Mouse (Mus musculus) forebrain, embryonic 10.5 days (tissue): ENCODE data around the gene Epo. TPM values are rescaled to one million over a fixed set of nuclear protein-coding genes. Genes with fewer than 3 reads are reported as not detected.

Source experiments
- DNase-seq: peaks from one replicate; pipeline ENCODE4 v3.0.0-alpha.2; 2017; ENCODE audit warnings: low spot score; ENCODE audit errors: extremely low spot score
- H3K27ac ChIP-seq: fragments of 300-500 bp; sonication (generic); 2 replicates; pipeline ENCODE4 v1.5.1; 2016; ENCODE audit warnings: mild to moderate bottlenecking
- H3K27me3 ChIP-seq: fragments of 300-500 bp; sonication (generic); 2 replicates; pipeline ENCODE4 v1.6.1; 2016; ENCODE audit warnings: mild to moderate bottlenecking; ENCODE audit not compliant: poor library complexity, severe bottlenecking
- H3K36me3 ChIP-seq: fragments of 300-500 bp; sonication (generic); replicated peaks from 2 replicates; pipeline ENCODE4 v1.6.1; 2016; ENCODE audit warnings: mild to moderate bottlenecking, moderate library complexity
- H3K4me1 ChIP-seq: fragments of 300-500 bp; sonication (generic); 2 replicates; pipeline ENCODE4 v1.6.1; 2016
- H3K4me3 ChIP-seq: fragments of 300-500 bp; sonication (generic); 2 replicates; pipeline ENCODE4 v1.5.1; 2016; ENCODE audit warnings: mild to moderate bottlenecking, moderate library complexity
- H3K9me3 ChIP-seq: fragments of 300-500 bp; sonication (generic); 2 replicates; pipeline ENCODE4 v1.6.1; 2016; ENCODE audit warnings: mild to moderate bottlenecking, moderate library complexity
- WGBS: fragments of 180-500 bp; shearing (Covaris S2); methylation state at CpG from one replicate; pipeline ENCODE4 v1.1.7; 2016; 5-methylcytosine and 5-hydroxymethylcytosine counted together
- polyA plus RNA-seq: library from polyadenylated mRNA; unstranded; fragments of >200 nt; fragmentation: Nextera tagmentation; extraction: Ambion mirVana; gene quantifications from 2 replicates; pipeline ENCODE4 v1.2.1, GENCODE M21; 2016

The Epo gene
- polyA plus RNA-seq, 1 experiment from 2014 or later: 2.9 TPM

DNA sequence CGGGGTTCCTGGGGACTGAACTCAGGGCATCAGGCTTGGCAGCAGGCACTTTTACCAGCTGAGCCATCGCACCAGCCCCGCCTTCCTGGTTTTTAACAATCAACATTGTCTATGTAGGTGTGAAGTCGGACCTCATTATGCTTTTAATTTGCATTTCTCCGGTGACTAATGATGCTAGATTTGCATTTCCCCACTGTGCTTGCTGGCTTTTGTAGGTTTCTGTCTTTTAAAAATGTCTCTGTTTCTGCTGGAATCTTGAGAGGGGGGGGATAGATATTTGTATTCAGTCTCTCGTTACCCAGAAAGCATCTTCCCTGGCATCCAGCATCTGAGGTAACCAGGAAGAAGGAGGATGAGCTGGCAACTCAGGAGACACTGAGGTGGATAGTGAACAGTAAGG lies 28.5 kb upstream of the Epo start:
- H3K27me3 ChIP-seq: no peaks in the 10 kb centered on the region
- H3K36me3 ChIP-seq: no peaks in the 10 kb centered on the region
- 73% methylated on average over 6 of the region's 6 CpGs for WGBS
- no peak for DNase-seq
- H3K4me3 ChIP-seq: no peak overlapping the region
- no peaks in the 10 kb centered on the region for H3K9me3 ChIP-seq
- no peaks in the 10 kb centered on the region for H3K4me1 ChIP-seq
- no peak overlapping the region for H3K27ac ChIP-seq

DNA sequence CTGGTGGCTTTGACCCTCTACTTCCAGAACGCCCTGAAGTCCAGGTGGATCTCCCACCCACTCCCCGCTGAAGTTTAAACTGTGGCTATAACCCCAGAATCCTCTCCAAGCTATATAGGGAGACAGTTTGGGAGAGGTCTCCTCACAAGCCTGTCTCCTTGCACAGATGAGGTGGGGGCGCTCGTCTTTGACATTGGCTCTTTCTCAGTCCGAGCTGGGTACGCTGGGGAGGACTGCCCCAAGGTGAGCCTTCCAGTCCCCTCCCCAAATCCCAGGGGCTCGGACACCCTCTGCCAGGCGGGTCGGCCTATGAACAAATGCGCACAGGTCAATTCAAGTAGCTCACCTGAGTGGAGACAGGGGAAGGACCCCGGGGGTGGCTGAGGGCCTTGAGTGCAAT lies 20.9 kb upstream of the Epo start:
- Histone ChIP-seq H3K36me3 (no peaks in the 10 kb centered on the region), H3K9me3 (no peaks in the 10 kb centered on the region), H3K4me1 (peaks cover 11% of the 10 kb centered on the region), H3K27me3 (peaks cover 20% of the 10 kb centered on the region), H3K27ac (no peak overlapping the region), H3K4me3 (peak overlapping the region; percentile 45)
- DNase-seq: no peak
- 44% methylated on average over 11 of the region's 11 CpGs for WGBS

DNA sequence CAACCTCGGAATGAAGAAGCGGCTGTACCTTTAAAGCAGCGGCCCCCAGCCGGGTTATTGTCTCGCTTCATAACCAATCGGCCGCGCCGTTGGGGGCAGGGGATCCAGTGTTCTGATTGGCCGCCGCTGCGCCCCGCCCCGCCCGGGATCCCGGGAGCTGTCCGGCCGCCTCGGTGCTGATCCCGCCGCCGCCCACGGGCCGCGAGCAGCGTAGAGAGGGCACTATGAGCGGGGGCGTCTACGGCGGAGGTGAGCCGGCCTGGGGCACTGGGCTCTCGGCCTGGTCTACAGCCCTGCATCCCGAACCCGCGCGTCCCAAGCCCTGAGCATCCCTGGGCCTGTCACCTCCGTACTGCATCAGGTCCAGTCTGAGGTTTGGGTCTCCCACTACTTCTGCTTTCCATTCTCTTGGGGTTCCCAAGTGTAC lies 20.4 kb upstream of the Epo start, which contains the start of gene Actl6b:
TSS of gene Actl6b (plus strand) at position 107 of the 427 bp plus-strand sequence.
- peak; percentile 79 for DNase-seq
- no peaks in the 10 kb centered on the region for H3K36me3 ChIP-seq
- no peaks in the 10 kb centered on the region for H3K9me3 ChIP-seq
- H3K27ac ChIP-seq: no peak within 1 kb of the TSS
- H3K27me3 ChIP-seq: peaks cover 20% of the 10 kb centered on the region
- peak within 1 kb of the TSS; percentile 45 for H3K4me3 ChIP-seq
- 1% methylated on average over 37 of the region's 37 CpGs for WGBS
- peaks cover 11% of the 10 kb centered on the region for H3K4me1 ChIP-seq

DNA sequence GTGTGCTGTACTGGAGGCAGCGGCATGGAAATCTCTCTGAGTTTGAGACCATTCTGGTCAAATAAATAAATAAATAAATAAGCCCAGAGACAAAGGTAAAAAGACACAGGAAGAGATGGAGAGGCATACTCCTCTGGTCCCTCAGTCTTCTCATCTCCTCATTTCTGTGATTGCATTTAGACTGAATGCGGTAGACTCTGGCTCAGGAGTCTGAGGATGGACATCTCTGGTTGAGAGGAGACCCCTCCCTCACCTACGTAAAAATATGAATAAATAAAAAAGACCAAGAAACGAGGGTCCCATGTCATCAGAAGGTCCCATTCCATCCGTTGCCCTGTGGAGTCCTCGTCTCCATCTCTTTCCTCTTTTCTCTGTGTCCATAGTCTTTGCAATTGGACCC lies 20.0 kb upstream of the Epo start:
- H3K4me3 ChIP-seq: peak overlapping the region; percentile 45
- no peak for DNase-seq
- H3K4me1 ChIP-seq: peaks cover 11% of the 10 kb centered on the region
- H3K36me3 ChIP-seq: no peaks in the 10 kb centered on the region
- H3K27ac ChIP-seq: no peak overlapping the region
- H3K27me3 ChIP-seq: peaks cover 20% of the 10 kb centered on the region
- 26% methylated on average over 6 of the region's 6 CpGs for WGBS
- no peaks in the 10 kb centered on the region for H3K9me3 ChIP-seq

DNA sequence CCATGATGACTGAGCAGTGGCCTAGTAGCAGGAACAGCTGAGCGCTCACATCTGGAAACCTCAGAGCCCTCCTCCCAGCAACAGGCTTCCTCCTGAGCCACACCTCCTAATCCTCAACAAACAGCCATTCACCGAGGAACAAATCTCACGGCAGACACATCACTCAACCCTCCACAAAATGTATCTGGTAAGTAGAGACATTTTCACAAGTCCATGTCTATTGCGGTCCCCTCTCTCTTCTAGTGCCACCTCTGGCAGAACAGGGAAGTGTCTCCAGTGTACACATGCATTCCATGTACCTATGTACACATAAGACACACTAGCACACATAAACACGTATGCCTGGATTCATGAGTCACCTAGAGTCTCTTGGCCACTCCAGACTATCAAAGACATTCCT lies 18.1 kb upstream of the Epo start:
- H3K27ac ChIP-seq: no peak overlapping the region
- 77% methylated on average over 5 of the region's 5 CpGs for WGBS
- no peak overlapping the region for H3K4me3 ChIP-seq
- H3K9me3 ChIP-seq: no peaks in the 10 kb centered on the region
- no peaks in the 10 kb centered on the region for H3K36me3 ChIP-seq
- peaks cover 11% of the 10 kb centered on the region for H3K4me1 ChIP-seq
- H3K27me3 ChIP-seq: peaks cover 20% of the 10 kb centered on the region
- DNase-seq: no peak

DNA sequence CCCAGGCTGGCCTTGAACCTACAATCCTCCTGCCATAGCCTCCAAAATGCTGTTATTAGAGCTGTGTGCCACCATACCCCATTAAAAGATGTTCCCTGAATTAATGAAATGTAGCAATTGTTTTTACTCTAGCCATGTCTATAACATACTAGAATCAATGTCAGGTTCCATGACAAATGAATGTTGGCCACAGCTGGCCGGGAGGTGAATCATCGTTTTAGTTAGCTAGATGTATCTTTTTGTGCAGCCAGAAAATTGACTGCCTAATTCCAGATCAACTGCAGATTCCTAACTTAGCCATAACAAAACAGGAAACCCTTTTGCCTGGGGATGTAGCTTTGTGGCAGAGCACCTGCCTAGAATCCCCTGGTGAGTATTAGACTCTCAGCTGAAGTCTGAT lies 16.8 kb upstream of the Epo start:
- Histone ChIP-seq H3K36me3 (no peaks in the 10 kb centered on the region), H3K4me1 (peaks cover 11% of the 10 kb centered on the region), H3K27ac (no peak overlapping the region), H3K4me3 (no peak overlapping the region), H3K27me3 (peaks cover 16% of the 10 kb centered on the region), H3K9me3 (no peaks in the 10 kb centered on the region)
- WGBS: 90% methylated on average over 2 of the region's 2 CpGs
- DNase-seq: no peak

DNA sequence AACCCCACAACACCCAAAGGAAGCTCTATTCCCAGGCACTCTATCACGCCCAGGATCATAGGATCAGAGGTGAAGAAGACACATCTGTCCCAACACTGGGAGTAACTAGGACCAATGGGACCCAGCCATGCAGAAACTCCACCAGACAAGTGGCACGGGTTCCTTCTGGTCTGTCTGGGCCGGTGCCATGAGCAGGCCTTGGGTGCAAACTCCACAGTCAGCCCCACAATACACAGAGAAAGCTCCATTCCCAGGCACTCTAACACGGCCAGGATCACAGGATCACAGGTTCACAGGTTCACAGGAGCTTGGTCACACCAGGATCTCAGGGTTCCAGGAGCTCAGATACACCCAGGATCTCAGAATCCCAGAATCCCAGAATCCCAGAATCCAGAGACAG lies 12.6 kb upstream of the Epo start:
- Histone ChIP-seq H3K36me3 (no peaks in the 10 kb centered on the region), H3K27me3 (no peaks in the 10 kb centered on the region), H3K4me3 (no peak overlapping the region), H3K27ac (no peak overlapping the region), H3K9me3 (no peaks in the 10 kb centered on the region), H3K4me1 (no peaks in the 10 kb centered on the region)
- 86% methylated on average over 4 of the region's 4 CpGs for WGBS
- no peak for DNase-seq

DNA sequence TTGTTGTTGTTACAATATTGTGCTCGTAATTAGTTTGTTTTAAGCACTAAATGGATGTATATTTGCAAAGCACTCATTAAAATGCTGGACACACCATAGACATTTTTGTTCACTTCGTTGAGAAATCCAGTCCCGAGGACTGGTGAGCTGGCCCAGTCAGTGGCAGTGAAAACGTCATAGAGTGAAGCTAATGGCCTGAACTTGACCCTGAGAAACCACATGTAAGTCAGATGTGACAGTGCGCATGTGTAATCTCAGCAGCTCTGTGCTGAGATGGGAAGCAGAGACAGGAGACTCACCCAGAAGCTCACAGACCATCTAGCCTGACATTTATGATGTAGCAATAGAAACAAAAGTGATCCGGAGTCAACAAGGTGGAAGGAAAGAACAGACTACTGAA lies 11.9 kb upstream of the Epo start:
- no peak for DNase-seq
- Histone ChIP-seq H3K4me1 (no peaks in the 10 kb centered on the region), H3K27ac (no peak overlapping the region), H3K36me3 (no peaks in the 10 kb centered on the region), H3K27me3 (no peaks in the 10 kb centered on the region), H3K9me3 (no peaks in the 10 kb centered on the region), H3K4me3 (no peak overlapping the region)
- WGBS: 83% methylated on average over 6 of the region's 6 CpGs

DNA sequence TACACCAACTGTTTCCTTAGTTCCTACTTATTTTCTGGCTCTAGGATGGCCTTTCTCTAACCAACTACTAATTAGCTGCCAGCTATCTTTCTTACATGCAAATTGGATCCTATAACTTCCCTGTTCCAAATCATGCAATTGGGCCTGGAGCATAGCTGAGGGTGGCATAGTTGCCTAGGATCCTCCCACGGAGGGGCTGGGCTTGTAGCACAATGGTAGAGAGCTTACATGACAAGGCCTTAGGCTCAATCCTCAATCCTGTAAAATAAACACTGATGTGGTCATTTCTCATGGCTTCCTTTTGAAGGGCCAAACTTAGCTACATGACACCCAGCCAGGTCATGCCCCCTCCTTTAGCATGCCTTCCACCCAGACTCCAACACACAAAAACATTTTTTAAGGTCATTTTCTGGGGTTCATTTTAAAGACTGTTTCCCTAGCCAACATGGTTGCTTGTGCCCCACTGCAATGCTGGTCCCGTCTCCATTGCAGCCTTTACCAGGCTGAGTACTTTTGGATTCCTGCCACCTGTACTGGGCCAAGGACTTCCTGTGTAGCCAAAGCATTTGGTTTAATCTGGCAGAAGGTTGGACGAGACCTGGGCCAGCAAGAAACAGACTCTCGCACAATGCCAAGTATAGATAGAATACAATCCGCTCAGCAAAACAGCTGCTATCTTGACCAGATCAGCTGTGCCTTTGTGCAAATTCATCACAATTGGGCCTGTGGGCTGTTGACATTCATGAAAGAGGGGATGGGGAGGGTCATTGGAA lies 8.9 kb upstream of the Epo start:
- no peak for DNase-seq
- peaks cover 9% of the 10 kb centered on the region; the same call in 1 of the 2 replicates for H3K4me1 ChIP-seq
- WGBS: 79% methylated on average over 5 of the region's 5 CpGs
- H3K36me3 ChIP-seq: no peaks in the 10 kb centered on the region
- no peak overlapping the region for H3K4me3 ChIP-seq
- H3K9me3 ChIP-seq: no peaks in the 10 kb centered on the region
- no peaks in the 10 kb centered on the region for H3K27me3 ChIP-seq
- no peak overlapping the region for H3K27ac ChIP-seq

DNA sequence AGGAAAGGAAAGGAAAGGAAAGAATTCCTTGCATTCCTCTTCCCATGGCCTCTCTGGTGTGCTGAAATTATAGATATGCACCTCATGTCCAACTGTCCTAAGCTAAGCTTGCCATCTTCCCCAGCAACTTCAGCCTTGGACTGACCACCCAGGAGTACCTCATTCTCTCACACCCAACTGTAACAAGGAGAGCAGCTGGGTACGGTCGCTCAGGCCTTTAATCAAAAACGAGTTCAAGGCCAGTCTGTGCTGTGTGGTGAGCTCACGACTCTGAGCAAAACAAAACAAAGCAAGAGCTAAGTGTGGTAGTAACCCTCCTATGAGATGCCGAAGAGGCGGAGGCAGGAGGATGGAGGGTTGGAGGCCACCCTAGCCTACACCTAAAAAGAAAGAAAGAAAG lies 7.9 kb upstream of the Epo start:
- Histone ChIP-seq H3K4me3 (no peak overlapping the region), H3K27ac (no peak overlapping the region), H3K27me3 (no peaks in the 10 kb centered on the region), H3K4me1 (peaks cover 9% of the 10 kb centered on the region; the same call in 1 of the 2 replicates), H3K9me3 (no peaks in the 10 kb centered on the region), H3K36me3 (no peaks in the 10 kb centered on the region)
- 75% methylated on average over 6 of the region's 6 CpGs for WGBS
- DNase-seq: no peak

DNA sequence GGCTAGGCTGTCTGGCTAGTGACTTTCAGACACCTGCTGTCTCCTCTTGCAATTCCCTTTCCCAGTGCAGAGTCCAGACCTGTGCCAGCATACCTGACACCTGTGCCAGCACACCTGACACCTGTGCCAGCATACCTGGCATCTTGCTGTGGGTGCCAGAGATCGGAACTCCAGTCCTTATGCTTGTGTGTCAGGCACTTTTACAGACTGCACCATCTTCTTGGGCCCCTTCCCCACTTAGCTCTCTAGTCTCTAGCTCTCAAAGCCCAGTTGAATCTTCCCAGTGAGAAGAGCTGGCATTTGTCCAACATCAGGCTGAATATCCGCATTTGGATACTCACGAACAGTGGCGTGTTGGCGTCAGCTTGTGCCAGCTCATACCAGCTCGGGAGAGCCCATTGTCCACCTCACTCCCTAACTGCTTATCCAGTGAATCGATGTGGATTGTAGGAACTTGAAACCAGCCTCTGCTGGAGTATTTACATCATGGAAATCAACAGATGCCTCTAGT lies 6.3 kb upstream of the Epo start:
- Histone ChIP-seq H3K27ac (no peak overlapping the region), H3K9me3 (no peaks in the 10 kb centered on the region), H3K4me1 (peaks cover 9% of the 10 kb centered on the region; the same call in 1 of the 2 replicates), H3K36me3 (no peaks in the 10 kb centered on the region), H3K4me3 (no peak overlapping the region), H3K27me3 (no peaks in the 10 kb centered on the region)
- no peak for DNase-seq
- 86% methylated on average over 7 of the region's 7 CpGs for WGBS

DNA sequence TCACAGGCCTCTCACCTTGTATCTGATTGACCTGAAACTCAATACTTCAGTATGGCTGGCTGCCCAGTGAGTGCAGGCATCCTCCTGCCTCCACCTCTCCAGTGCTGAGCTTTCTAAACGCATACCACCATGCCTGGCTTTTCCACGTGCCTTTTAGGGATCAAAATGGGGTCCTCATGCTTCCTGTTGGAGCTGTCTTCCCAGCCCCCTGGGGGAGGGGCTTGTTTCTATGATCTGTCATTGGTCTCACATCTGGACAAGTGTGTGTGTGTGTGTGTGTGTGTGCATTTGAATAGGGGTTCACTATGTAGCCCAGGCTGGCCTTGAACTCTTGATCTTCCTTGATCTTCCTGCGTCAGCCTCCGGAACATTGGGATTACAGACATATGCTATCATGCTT lies 4.4 kb upstream of the Epo start:
- Histone ChIP-seq H3K9me3 (no peaks in the 10 kb centered on the region), H3K4me3 (no peak overlapping the region), H3K27ac (no peak overlapping the region), H3K4me1 (peaks cover 17% of the 10 kb centered on the region), H3K36me3 (no peaks in the 10 kb centered on the region), H3K27me3 (no peaks in the 10 kb centered on the region)
- WGBS: 69% methylated on average over 4 of the region's 4 CpGs
- no peak for DNase-seq

DNA sequence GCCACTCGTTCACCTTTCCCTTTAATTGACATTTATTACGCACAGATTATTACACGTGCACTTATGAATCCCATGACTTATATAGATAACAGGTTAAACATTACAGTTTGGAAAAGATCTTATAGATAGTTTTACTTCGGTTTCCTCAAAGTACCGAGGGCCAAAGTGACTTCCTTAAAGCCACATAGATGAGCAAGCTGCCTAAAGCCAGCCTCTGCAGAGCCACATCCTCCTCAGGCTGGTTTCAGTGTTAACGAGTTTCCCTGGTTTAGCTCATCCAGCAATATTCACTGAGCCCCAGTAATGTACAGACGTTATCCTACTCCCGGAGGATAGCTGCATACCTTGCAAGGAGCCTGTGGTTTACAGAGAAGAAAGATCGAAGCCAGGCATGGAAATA lies 2.3 kb upstream of the Epo start:
- Histone ChIP-seq H3K4me3 (no peak overlapping the region), H3K36me3 (peaks cover 5% of the 10 kb centered on the region), H3K27me3 (no peaks in the 10 kb centered on the region), H3K4me1 (peaks cover 38% of the 10 kb centered on the region), H3K9me3 (no peaks in the 10 kb centered on the region), H3K27ac (no peak overlapping the region)
- no peak for DNase-seq
- 87% methylated on average over 9 of the region's 9 CpGs for WGBS
